Mouse (Mus musculus): ENCODE data around the gene D11Wsu47e.
"Not testable (repeated sequence)": the region's sequence is repeated elsewhere in the genome, so short reads cannot be mapped to it uniquely, and the experiment has no call there.

Gene D11Wsu47e

GRCm38 (mm10) chr11:113683957-113684706 is at the start of gene D11Wsu47e, which contains the start of gene Fam104a:
D11Wsu47e (plus strand) TSS chr11:113684412.
Fam104a (minus strand) TSS chr11:113684155.
- in situ Hi-C loops (cut with MboI; ENCODE audit: unreplicated experiment in 2 of 2) = loop anchor here (5.0 to 25.0 kb wide), 3 partner anchors 37 to 1478 kb away; partner anchors contain the start of genes Cog1 (in 2 of the 2) and Slc9a3r1 (in 1 of the 2)

DNA sequence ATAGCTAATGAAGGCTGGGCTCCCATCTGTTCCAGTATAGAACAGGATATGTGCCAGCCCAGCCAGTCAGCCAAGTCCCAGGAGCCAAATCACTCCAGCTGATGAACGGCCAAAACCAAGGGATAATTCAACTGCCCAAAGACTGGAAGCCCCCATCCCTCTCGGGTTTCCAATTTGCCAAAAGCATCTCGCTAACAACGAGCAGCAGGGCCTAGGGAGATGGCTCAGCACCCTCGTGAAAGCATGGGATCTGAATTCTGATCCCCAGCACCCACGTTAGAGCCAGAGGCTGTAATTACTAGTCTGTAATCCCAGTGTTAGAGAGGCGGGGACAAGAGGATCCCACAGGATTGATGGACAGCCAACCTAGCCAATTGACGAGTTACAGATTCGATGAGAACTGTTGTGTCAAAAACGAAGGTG is 49.5 kb upstream of the D11Wsu47e start:
- in situ Hi-C loops (cut with MboI; ENCODE audit: unreplicated experiment in 2 of 2) = no loop called here

- in situ Hi-C loops (cut with MboI; ENCODE audit: unreplicated experiment in 2 of 2) = no loop called here
Measured at GRCm38 (mm10) chr11:113638680-113639079, 45.5 kb upstream of the D11Wsu47e start.

DNA sequence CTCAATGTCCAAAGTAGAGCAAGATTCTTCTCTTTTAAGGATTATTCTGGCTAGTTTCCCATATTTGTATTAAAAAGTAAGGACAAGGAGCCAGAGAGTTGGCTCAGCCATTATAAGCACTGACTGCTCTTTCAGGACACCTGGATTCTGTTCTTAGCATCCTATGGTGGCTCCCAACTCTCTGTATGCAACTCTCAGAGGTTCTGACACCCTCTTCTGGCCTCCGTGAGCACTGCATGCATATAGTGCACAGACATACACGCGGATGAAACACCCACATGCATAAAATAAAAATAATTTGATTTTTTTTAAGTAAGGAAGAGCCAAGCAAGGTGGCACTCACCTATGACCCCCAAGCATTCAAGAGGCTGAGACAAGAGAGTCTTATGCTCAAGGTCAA is 39.0 kb upstream of the D11Wsu47e start:
- in situ Hi-C loops (cut with MboI; ENCODE audit: unreplicated experiment in 2 of 2) = loop anchor here (5.0 to 10.0 kb wide), 3 partner anchors 37 to 170 kb away; partner anchors contain the start of genes D11Wsu47e (in 2 of the 2) and Fam104a (in 2 of the 2)

GRCm38 (mm10) chr11:113648152-113648551 is 36.1 kb upstream of the D11Wsu47e start:
- in situ Hi-C loops (cut with MboI; ENCODE audit: unreplicated experiment in 2 of 2) = loop anchor here (5.0 to 10.0 kb wide), 3 partner anchors 34 to 167 kb away; partner anchors contain the start of genes D11Wsu47e (in 2 of the 2) and Fam104a (in 2 of the 2)

GRCm38 (mm10) chr11:113648690-113649352 is 35.4 kb upstream of the D11Wsu47e start, which contains the start of gene Cog1:
Cog1 (plus strand) TSS chr11:113649169.
- in situ Hi-C loops (cut with MboI; ENCODE audit: unreplicated experiment in 2 of 2) = loop anchor here (5.0 to 10.0 kb wide), 3 partner anchors 33 to 166 kb away; partner anchors contain the start of genes D11Wsu47e (in 2 of the 2) and Fam104a (in 2 of the 2)

GRCm38 (mm10) chr11:113649353-113650210 is 34.6 kb upstream of the D11Wsu47e start, which contains the start of gene Slc39a11:
Slc39a11 (minus strand) TSS chr11:113650079.
- in situ Hi-C loops (cut with MboI; ENCODE audit: unreplicated experiment in 2 of 2) = loop anchor here (5.0 to 10.0 kb wide), 3 partner anchors 33 to 165 kb away; partner anchors contain the start of genes D11Wsu47e (in 2 of the 2) and Fam104a (in 2 of the 2)

GRCm38 (mm10) chr11:113651206-113651906 is 32.9 kb upstream of the D11Wsu47e start:
- in situ Hi-C loops (cut with MboI; ENCODE audit: unreplicated experiment in 2 of 2) = no loop called here

DNA sequence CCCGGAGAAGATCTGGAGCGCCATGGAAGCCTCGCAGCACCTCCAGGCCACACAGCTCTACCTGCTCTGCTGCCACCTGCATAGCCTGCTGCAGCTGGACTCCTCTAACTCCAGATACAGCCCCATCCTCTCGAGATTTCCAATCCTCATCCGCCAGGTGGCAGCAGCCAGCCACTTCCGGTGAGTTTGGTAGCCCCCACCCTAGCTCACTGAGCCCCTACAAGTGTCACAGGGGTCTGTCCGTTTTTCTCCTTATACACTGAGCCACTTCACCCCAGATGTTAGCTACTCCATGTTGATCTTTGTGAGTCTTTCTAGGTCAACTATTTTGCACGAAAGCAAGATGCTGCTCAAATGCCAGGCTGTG is 32.3 kb upstream of the D11Wsu47e start:
- in situ Hi-C loops (cut with MboI; ENCODE audit: unreplicated experiment in 2 of 2) = no loop called here

- in situ Hi-C loops (cut with MboI; ENCODE audit: unreplicated experiment in 2 of 2) = no loop called here
Measured at GRCm38 (mm10) chr11:113652516-113652915, 31.7 kb upstream of the D11Wsu47e start.

DNA sequence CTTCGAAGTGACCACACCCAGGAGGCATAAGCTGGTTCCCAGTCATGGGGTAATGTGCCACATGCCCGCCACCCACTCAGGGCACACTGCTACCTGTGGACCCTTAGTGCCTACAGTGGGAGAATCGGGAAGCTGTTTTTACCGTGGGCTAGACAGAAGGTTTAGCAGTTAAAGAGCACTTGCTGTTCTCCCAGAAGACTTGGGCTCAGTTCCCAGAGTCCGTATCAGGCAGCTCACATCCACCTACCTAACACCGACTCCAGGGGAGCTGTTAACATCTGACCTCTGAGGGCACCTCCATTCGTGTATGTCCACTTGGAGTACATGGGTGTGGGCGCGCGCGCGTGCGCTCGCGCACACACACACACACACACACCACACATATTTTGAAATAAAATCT is 30.1 kb upstream of the D11Wsu47e start:
- in situ Hi-C loops (cut with MboI; ENCODE audit: unreplicated experiment in 2 of 2) = no loop called here

DNA sequence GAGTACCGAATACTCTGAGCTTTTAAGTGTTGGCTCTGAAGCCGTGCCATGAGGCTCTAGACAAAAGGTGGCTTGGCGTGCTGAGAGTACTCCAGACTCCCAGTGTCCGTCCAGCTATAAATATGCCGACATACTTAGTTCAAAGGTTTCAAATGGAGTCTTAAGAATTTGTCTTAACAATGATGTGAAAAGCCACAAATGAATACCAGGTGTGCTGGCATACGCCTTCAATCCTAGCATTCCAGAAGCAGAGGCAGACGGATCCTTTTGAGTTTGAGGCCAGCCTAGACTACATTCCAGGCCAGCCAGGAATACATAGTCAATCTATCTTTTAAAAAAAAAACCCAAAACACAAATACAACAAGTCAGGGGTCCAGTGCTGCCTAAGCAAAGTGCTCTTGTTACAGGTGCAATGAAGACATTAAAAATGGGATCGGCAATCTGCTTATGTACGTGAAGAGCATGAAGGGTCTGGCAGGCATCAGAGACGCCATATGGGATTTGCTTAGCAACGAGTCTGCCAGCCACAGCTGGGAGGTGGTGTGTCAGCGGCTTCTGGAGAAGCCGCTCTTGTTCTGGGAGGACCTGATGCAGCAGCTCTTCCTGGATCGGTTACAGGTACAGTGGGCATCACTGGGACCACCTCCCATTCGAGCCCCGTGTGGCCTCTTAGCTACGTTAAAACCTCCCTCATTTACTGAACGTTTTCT is 29.5 kb upstream of the D11Wsu47e start:
- in situ Hi-C loops (cut with MboI; ENCODE audit: unreplicated experiment in 2 of 2) = no loop called here

- in situ Hi-C loops (cut with MboI; ENCODE audit: unreplicated experiment in 2 of 2) = no loop called here
Measured at GRCm38 (mm10) chr11:113656511-113656932, 27.7 kb upstream of the D11Wsu47e start.

DNA sequence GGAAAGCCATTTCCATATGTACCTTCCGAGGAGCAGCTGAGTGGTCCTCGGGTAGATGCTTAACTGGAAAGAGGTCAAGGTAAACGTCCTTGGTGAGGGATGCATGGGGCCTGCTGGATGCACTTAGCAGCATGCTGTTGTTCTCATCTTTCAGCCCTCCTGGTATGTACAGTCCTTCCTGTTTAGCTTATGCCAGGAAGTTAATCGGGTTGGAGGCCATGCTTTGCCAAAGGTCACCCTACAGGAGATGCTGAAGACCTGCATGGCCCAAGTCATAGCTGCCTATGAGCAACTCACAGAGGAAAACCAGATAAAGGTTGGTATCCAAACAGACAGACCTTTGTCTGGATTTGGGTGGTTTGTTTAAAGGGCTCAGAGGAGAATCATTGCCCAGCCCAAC is 27.0 kb upstream of the D11Wsu47e start:
- in situ Hi-C loops (cut with MboI; ENCODE audit: unreplicated experiment in 2 of 2) = no loop called here

GRCm38 (mm10) chr11:113658319-113658718 is 25.9 kb upstream of the D11Wsu47e start:
- in situ Hi-C loops (cut with MboI; ENCODE audit: unreplicated experiment in 2 of 2) = no loop called here

GRCm38 (mm10) chr11:113658763-113659162 is 25.4 kb upstream of the D11Wsu47e start:
- in situ Hi-C loops (cut with MboI; ENCODE audit: unreplicated experiment in 2 of 2) = no loop called here

DNA sequence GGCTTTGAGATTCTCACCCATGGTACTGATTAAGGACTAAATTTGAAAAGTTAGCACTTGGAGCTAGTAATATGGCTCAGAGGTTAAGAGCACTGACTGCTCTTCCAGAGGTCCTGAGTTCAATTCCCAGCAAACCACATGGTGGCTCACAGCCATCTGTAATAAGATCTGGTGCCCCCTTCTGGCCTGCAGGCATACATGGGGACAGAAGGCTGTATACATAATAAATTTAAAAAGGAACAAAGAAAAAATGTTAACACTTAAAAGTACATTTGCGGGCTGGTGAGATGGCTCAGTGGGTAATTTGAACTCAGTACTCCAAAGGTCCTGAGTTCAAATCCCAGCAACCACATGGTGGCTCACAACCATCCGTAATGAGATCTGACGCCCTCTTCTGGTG is 24.0 kb upstream of the D11Wsu47e start:
- in situ Hi-C loops (cut with MboI; ENCODE audit: unreplicated experiment in 2 of 2) = not testable (repeated sequence)

GRCm38 (mm10) chr11:113660940-113661339 is 23.3 kb upstream of the D11Wsu47e start:
- in situ Hi-C loops (cut with MboI; ENCODE audit: unreplicated experiment in 2 of 2) = no loop called here

- in situ Hi-C loops (cut with MboI; ENCODE audit: unreplicated experiment in 2 of 2) = no loop called here
Measured at GRCm38 (mm10) chr11:113661835-113662351, 22.3 kb upstream of the D11Wsu47e start.
